Mouse (Mus musculus) mouse embryonic stem cell (cell line): ENCODE results near the gene Hist1h3b.
"Not testable (repeated sequence)": the region's sequence is repeated elsewhere in the genome, so short reads cannot be mapped to it uniquely, and the experiment has no call there.

ENCODE experiments used
- in situ Hi-C, 2 experiments: fragments of 300-500 bp; cut with MboI; formaldehyde crosslinking; loops; 1 replicate in 1 of 2; 3 replicates in 1 of 2; pipeline ENCODE4 v1.14.3; 2019 to 2020; ENCODE audit warnings: low sequenced_read_pairs in 2 of 2, low pct_unique_long_range_greater_than_20kb in 1 of 2, mixed read lengths in 1 of 2; ENCODE audit not compliant: unreplicated experiment in 1 of 2

The Hist1h3b gene

DNA sequence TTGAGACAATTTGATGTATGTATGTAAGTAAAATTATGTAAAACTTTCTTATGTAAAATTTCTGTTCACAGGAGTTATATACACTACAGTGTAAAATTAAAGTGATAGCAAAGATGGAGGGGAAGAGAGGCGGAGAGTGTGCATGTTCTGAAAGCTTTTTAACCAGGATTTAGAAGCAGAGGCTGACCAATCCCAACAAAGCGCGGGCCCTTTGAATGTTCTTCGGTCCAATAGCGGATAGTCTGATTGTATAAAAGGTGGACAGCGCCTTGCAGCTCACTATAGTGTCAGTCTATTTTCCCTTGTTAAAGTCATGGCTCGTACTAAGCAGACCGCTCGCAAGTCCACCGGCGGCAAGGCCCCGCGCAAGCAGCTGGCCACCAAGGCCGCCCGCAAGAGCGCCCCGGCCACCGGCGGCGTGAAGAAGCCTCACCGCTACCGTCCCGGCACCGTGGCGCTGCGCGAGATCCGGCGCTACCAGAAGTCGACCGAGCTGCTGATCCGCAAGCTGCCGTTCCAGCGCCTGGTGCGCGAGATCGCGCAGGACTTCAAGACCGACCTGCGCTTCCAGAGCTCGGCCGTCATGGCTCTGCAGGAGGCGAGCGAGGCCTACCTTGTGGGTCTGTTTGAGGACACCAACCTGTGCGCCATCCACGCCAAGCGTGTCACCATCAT is at the start of gene Hist1h3b:
Gene Hist1h3b, plus strand, starts transcription at position 201 of the 675 bp plus-strand sequence.
- in situ Hi-C loops = not testable (repeated sequence)

DNA sequence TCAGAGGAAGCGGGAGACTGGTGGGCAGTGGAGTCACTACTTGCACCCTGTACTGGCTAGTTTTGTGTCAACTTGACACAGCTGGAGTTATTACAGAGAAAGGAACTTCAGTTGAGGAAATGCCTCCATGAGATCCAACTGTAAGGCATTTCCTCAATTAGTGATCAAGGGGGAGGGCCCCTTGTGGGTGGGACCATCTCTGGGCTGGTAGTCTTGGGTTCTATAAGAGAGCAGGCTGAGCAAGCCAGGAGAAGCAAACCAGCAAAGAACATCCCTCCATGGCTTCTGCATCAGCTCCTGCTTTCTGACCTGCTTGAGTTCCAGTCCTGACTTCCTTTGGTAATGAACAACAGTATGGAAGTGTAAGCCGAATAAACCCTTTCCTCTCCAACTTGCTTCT is 49.3 kb upstream of the Hist1h3b start:
- in situ Hi-C loops = not testable (repeated sequence)

DNA sequence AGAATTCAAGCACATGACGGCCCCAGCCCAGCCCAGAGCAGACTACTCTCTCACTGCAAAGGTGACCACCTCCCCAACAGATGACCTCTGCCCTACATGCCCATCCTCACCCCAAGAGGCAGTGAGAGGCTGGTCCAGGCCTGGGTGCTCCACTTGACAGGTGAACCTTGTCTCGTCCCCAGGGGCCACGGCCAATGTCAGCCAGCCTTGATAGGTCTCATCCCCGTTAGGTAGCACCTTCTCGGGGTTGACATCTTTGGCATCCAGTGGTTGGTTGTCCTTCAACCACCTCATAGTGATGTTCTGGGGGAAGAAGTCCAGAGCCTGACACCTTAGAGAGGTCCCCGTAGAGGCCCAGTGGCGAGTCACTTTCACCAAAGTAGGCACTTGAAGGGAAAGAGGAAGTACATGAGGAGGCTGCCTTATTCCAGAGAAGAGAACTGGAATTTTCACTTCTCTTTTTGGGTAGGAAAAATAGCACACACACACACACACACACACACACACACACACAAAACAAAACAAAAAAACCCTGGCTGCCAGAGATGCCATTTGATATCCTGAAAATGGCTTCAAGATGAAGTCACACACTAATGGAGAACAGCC is 46.2 kb upstream of the Hist1h3b start:
- in situ Hi-C loops = no loop called here

DNA sequence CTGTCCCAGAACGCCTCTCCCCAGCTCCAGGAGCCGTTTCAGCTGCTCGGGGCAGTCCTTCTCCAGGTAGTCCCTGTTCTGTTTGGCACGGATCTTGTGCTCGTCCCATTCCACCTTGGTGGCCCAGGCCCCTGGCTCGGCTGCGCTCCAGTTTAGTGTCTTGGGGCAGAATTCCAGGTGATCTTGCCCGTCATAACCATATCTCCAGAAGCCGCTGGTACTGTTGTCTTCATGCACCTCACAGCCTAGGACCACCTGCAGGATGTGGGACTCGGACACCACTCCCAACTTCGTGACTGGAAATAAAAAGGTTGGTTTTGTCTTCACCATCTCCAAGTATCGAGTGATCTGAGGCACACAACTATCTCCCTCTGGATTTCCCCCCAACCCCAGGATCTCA is 45.3 kb upstream of the Hist1h3b start:
- in situ Hi-C loops = no loop called here

DNA sequence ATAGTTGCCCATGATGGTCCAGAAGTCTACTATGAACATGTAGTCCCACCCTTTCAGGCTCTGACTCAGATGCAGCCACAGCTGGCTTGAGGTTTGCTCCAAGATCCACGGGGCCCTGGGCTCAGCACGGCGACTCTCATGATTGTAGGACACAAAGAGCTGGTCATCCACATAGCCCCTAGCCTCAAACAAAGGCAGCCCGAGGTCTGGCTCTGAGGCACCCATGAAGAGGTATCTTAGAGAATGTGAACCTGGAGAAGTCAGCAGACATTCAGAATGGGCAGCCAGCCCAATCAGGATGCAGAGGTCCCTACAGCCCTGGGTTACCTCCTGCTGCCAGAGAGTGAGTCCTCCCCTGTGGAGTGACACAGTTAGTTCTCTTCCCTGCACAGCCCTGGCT is 44.0 kb upstream of the Hist1h3b start:
- in situ Hi-C loops = no loop called here

DNA sequence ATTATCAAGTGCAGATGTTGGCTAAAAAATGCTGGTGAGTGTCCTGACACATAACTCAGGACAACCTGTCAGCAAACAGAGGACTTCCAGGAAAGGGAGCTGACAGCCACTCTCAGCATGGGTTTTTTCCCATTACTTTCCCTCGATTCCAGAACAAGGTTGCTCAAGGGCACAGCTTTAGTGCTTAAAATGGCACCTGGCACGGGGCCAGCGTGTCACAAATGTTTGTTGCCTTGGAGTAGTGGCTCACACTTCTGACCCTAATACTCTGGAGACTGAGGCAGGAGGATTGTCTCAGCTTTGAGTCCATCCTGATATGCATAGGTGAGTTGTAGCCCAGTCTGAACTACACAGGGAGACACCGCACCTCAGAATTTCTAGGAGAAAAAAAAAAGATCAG is 43.4 kb upstream of the Hist1h3b start:
- in situ Hi-C loops = no loop called here

DNA sequence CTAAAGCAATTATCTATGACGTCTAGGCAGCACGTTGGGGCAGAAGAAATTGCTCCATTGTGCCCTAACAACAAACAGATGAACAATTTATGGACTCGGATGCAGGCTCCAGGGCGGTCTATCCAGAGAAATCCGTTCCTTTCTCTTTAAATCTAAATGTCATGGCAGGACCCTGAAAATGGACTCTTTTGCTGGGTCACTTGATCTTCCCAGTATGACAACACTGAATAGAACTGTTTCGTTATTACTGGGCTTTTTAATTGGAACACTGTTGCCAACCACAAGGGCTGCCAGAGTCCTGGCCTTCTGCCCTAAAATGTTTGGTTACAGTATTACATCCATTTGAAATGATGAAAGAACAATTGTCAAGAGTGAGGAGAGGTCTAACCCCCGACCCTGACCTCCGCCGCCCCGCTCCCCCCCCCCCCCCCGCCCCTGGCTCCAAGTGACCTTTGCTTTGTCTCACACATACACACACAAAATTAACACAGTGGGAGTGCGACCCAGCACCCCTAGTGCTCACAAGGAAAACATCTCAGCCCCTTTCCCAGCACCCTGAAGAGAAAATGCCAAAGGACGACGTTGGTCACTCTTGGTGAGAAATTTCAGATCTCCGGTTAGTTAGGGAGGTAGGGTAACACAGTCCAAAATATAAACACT is 42.2 kb upstream of the Hist1h3b start:
- in situ Hi-C loops = no loop called here

DNA sequence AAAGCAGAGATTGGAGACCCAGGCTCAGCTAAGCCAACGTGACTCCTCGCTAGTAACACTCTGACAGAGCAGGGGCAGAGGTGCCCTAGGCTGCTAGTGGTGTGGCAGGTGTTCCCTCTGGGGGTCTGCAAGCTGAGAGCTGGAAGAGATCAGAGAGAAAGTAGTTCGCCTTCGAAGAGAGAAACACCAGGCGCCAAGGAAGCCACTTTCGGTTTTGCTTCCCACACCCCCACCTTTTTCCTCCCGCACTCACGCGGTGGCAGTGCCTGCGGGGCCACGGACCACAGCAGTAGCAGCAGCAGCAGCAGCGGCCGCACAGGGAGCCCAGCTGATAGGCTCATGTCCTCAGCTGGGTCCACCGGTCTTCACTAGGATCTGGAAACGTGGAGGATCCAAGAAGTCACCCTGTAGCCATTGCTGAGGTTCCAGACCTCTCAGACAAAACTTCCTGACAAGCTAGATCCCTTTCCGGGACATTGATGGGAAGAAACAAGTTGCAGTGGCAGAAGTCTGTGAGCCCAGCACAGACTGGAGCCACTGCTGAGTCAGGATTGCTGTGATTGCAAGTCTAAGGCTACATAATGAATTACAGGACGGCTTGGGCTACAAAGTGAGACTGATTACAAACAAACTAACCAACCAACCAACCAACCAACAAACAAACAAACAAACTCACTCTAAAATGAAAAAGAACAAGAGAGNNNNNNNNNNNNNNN is 41.5 kb upstream of the Hist1h3b start, which contains the start of gene Hfe:
Gene Hfe, minus strand, starts transcription at position 481 of the 716 bp plus-strand sequence.
- in situ Hi-C loops = no loop called here

DNA sequence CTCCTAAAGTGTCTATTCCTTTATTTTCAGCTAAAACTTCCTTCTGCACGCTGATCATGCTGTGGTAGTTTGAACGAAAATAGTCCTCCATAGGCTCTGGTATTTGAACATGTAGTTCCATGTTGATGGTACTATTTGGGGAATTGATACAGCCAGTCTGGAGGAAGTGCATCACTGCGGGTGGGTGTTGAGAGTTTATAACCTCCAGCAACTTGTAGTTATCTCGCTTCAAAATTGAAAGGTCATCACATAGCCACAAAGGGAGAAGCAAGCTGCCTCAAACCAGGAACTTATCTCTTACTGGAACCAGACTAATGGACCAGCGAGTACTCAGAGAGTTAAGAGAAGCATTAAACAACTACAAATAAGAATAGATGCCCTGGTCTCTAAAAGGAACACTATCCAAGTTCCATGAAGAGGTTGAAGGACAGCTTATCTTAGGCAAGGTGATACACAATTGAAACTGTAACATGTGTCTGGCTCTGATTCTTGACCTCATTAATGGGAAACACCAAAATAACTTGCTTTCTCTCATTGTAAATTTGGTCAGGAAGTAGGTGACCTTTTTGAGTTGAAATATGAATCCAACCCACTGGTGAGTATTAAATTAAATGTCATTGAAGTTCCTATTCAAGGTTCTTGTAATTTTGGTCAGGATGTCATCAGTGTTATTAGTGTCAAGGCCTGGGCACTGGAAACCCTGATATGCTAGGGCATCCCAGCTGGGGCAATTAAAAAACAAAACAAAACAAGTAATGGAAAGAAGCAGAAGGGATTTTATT is 35.6 kb upstream of the Hist1h3b start:
- in situ Hi-C loops = no loop called here

DNA sequence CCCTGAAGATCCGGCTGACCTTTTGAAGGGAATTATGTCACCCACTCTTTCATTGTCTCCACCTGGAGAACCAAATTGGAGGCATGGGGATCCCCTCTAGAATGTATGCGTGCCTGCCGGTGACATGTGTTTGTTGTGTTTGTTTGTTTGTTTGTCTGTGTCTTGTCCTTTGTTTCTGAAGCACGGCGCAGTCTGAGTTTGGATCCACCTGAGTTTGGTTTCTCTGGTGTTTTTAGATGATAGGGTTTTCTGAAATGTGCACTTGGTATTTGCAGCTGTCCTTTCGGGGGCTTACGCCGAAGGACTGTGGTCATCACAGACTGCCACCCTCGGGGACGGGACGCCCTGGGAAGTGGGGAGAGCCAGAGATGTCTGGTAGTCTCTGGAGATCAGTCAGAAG is 34.9 kb upstream of the Hist1h3b start:
- in situ Hi-C loops = no loop called here

DNA sequence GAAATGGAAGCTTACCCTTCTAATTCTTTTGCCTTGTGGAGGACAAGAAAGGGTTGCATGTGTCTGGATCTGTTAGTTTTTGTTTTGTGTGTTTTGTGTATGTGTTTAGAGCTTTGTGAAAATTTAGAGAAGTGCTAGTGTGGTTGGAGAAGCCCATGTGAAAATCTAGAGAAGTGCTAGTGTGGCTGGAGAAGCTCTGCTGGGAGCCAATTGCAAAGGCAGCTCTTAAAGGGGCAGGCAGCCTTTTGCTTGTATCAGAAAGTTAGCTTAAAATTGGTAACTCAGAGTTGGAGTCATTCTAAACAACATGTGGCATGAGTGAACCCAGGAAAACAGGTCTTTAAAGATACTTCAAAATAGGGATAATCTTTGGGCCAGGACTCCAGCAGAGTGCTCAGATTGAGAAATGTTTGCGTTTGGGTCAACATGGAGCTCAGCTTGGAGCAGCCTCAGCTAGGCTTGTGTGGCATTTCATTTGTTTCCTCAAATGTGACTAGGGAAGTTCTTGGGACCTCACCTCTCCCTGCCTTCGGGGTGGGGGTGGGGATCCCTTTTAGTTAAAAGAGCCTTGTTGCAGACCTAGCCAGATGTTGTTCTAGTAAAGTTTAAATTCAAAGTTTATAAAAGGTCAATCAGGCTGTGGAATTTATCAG is 34.3 kb upstream of the Hist1h3b start:
- in situ Hi-C loops = not testable (repeated sequence)

DNA sequence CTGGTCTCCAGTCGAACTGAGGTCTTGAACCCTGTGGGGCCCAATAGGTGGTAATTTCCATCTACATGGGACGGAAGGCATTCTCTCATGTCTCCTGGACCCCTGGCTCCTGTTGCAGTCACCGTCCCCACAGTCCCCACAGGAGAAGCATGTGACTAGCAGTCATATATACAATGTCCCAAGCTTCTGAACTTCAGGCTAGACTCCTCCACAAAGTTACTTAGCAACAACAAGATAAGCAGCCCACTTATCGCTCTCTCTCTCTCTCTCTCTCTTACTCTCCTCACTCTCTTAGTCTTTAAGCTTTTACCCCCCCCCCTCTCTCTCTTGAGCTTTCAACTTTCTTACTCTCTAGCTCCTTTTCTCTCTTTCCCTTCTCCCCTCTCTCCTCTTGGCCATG is 27.8 kb upstream of the Hist1h3b start:
- in situ Hi-C loops = no loop called here

DNA sequence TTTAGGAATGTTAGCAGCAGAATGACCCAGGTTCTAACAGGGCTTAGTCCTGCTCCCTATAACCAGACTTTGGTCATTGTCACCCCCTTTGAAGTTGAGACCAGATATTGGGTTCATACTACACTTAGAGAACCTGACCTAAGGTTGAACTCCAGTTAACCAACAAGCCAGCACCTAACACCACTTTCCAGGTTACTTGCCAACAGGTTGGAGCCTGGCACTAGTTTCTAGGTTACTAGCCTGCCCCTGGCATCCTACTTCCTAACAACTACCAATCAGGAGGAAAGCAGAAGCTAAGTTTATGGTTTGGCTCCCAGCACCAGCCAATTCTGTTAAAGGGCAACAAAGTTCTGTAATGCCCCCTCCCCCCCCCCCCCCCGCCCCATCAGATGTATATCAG is 26.9 kb upstream of the Hist1h3b start:
- in situ Hi-C loops = loop anchor here in 1 of 2 experiments (25.0 kb wide), 1 partner anchor 1688 kb away; the partner anchor contains the start of genes Hist1h2ag, Hist1h2ah, Hist1h2bj and Hist1h2bk

DNA sequence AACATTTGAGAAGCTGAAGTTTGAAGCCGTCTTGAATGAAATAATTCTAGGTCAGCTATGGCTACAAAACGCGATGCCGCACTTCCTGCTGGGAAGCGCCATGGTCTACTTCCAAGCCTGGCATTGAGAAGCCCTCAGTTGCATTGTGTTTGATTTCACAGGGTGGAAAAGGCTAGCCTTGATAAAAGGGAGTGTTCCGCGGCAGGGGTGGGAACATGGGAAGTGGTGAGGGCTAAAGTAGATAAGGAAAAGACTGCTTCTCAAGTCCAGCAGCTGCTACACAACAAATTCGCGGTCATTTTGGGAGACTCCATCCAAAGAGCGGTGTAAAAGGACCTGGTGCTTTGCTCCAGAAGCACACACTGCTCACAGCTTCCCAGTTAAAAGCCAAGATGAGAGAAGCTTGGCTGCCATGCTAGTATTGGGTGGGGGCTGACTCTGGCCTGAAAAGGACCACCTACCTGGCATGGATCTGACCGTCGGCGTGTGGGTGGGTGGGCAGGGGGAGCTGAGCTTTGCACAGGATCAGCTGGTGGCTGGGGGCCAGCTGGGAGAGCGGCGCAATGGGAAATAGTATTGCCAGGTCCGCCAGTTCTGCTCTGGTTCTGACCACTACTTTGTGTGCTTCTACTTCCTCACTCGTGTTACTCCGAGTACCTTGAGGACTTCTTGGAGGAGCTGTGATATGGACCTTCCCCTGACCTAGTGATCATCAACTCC is 23.4 kb upstream of the Hist1h3b start:
- in situ Hi-C loops = loop anchor here in 1 of 2 experiments (25.0 kb wide), 1 partner anchor 1691 kb away; the partner anchor contains the start of genes Hist1h2ag, Hist1h2ah, Hist1h2bj and Hist1h2bk

DNA sequence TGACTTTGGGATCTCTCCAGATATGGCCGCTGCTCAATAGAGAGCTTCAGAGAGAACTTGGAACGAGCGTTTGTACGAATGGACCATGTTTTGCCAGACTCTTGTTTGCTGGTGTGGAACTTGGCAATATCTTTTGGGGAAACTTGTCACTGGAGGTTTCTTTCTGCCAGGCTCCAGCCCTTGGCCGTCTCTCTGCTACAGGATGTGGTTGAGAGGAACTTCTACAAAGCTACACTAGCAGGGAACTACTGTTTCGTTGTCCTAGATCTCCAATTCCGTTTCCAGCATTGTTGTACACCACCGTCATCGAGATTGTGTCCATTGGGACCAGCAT is 22.9 kb upstream of the Hist1h3b start:
- in situ Hi-C loops = loop anchor here in 1 of 2 experiments (25.0 kb wide), 1 partner anchor 1692 kb away; the partner anchor contains the start of genes Hist1h2ag, Hist1h2ah, Hist1h2bj and Hist1h2bk

DNA sequence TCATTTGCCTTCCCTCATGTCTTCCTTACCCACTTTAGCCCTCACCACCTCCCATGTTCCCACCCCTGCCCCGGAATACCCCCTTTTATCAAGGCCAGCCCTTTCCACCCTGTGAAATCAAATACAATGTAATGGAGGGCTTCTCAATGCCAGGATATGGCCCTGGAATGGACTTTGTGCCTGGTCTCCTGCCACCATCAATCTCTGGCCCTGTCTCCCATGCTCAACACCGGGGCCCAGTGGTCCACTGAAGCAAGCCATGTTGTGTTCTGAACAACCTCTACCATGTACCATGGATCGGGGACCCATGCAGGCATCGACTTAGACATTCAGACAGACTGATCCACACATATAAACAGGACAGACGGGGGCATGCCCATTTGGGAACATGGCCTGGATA is 22.4 kb upstream of the Hist1h3b start:
- in situ Hi-C loops = loop anchor here in 1 of 2 experiments (10.0 to 25.0 kb wide), 2 partner anchors 45 to 1692 kb away; partner anchors contain the start of genes Hist1h2ac, Hist1h2ag, Hist1h2ah and Hist1h2bc

DNA sequence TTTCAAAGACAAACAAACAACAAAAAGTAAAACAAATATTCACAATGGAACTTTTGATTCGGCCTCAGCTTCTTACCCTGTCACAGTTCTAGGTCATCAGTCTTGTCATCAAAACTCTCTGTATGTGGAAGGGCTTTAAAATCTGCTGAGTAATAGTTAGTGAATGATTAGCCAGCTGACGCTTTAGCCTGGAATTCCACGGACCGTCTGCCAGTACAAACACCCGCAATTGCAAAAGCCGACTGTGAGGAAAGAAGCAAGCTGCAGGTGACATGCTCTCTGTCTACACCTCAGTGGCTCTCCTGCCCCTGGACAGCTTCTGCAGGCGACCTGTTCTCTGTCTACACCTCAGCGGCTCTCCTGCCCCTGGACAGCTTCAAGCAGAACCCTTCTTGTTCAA is 21.6 kb upstream of the Hist1h3b start:
- in situ Hi-C loops = loop anchor here in 1 of 2 experiments (10.0 to 25.0 kb wide), 2 partner anchors 46 to 1693 kb away; partner anchors contain the start of genes Hist1h2ac, Hist1h2ag, Hist1h2ah and Hist1h2bc
